Mouse (Mus musculus): ENCODE results near the gene Brwd1. TPM values are rescaled to one million over a fixed set of nuclear protein-coding genes. Genes with fewer than 3 reads are reported as not detected.

Gene Brwd1
- polyA plus RNA-seq, 1 experiment: 14.4 TPM

GRCm38 (mm10) chr16:95953159-95953650 lies 129.1 kb downstream of the Brwd1 start:
- TF ChIP-seq GATA1 (IDR thresholded peaks at IDR 0.05; ENCODE audit: low read length): no peak

DNA sequence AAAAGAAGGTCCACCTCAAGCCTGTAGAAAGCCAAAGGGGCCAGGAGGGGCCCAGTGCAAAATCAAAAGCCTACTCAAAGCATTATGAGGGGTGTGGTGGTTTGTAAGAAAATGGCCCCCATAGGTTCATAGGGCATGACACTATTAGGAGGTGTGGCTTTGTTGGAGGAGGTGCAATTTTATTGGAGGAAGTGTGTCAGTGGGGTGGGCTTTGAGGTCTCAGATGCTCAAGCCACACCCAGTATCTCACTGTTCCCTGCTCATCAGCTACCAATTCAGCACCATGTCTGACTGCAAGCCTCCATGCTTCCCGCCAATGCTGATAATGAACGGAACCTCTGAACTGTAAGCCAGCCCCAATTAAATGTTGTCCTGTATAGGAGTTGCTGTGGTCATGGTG lies 130.9 kb downstream of the Brwd1 start:
- TF ChIP-seq GATA1 (IDR thresholded peaks at IDR 0.05; ENCODE audit: low read length): no peak

GRCm38 (mm10) chr16:95945389-95946311 lies 136.7 kb downstream of the Brwd1 start:
- TF ChIP-seq GATA1 (IDR thresholded peaks at IDR 0.05; ENCODE audit: low read length): no peak

DNA sequence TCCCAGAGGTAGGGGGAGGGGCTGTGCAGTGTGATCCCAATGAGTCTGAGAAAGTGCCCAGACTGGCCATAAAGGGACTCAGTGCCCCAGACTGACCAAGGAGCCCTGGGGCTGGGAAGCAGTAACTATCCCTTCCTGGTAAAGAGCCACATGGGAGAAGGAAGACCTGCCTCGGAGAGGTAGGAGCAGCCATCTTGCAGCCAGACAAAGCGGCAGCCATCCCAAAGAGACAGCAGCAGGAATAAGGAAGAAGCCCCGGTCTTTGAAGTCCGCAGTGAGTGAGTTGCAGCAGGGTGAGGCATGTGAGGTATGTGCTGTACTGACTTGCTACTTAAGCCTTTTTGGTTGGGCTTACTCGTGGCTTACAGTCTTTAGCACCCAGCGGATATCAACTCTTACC lies 139.1 kb downstream of the Brwd1 start:
- no peak for TF ChIP-seq GATA1 (IDR thresholded peaks at IDR 0.05; ENCODE audit: low read length)

Other genes with a start within 250 kb of the Brwd1 start
- gene Psmg1, start 91.6 kb downstream of the Brwd1 start, polyA plus RNA-seq (2012): 98.5 and 158 TPM in 2 replicates
- gene Hmgn1, start 45.2 kb upstream of the Brwd1 start, polyA plus RNA-seq (2012): 194 and 255 TPM in 2 replicates
- 5.2 and 5.3 TPM in 2 replicates for gene Wrb, start 62.9 kb upstream of the Brwd1 start, polyA plus RNA-seq (2012)
- gene Lca5l, start 109.7 kb upstream of the Brwd1 start, polyA plus RNA-seq (2012): not detected in 2 replicates
- 0.09 and 0.46 TPM in 2 replicates for gene Sh3bgr, start 117.9 kb upstream of the Brwd1 start, polyA plus RNA-seq (2012)
- not detected in 2 replicates for gene B3galt5, start 153.3 kb upstream of the Brwd1 start, polyA plus RNA-seq (2012)